Comparison of ENCODE assay signal across 8 mouse cellular contexts in genomic region chr5:25704702-25705566, GRCm38 (mm10). TPM values are rescaled to one million over a fixed set of nuclear protein-coding genes. Genes with fewer than 3 reads are reported as not detected.
A peak's percentile ranks its signal among the peaks of the same experiment; 100 is the strongest.
DNase-seq lines count a peak whose midpoint lies in the region; ATAC-seq and TF ChIP-seq lines count a peak whose summit lies in the region.

No protein-coding gene starts in this region.

- H3K27me3 ChIP-seq in C2C12 (ENCODE audit: control insufficient read depth, insufficient read depth, insufficient read length) = no peaks in the 10 kb centered on the region
- H3K27me3 ChIP-seq in erythroblast, embryonic 14.5 days (ENCODE audit: control insufficient read depth) = no peaks in the 10 kb centered on the region
- H3K27me3 ChIP-seq in liver, embryonic 12.5 days (replicated peaks) = no peaks in the 10 kb centered on the region
- no peaks in the 10 kb centered on the region for H3K27me3 ChIP-seq in stomach, postnatal 0 days (ENCODE audit: control insufficient read depth, insufficient read depth, low read length)

- intact Hi-C loops in gastrocnemius, adult 2 months (cut with DNase I) = loop anchor here (5.0 to 10.0 kb wide), 2 partner anchors 42 to 280 kb away; no protein-coding TSS in a partner anchor
- intact Hi-C loops in gastrocnemius, postnatal 14 days (cut with DNase I; ENCODE audit: low total_unique reads) = no loop called here

- H3ac ChIP-seq in C2C12 (ENCODE audit: control insufficient read depth, insufficient read length, low read depth) = peak overlapping the region; percentile 81

- WGBS in liver, embryonic 12.5 days (ENCODE audit: insufficient replicate concordance) = 18% methylated on average over 19 of the region's 19 CpGs
- WGBS in stomach, postnatal 0 days = 17% methylated on average over 19 of the region's 19 CpGs

- TF ChIP-seq EP300 in stomach, postnatal 0 days (optimal IDR thresholded peaks at IDR 0.05) = no peak

- H3K79me2 ChIP-seq in C2C12 (ENCODE audit: control insufficient read depth, insufficient read depth) = peaks cover 50% of the 10 kb centered on the region

- peak overlapping the region; percentile 86 for H3K9ac ChIP-seq in liver, embryonic 12.5 days
- H3K9ac ChIP-seq in stomach, postnatal 0 days (ENCODE audit: low read length) = peak overlapping the region; percentile 76

- H3K36me3 ChIP-seq in C2C12 (ENCODE audit: control insufficient read depth, insufficient read depth) = peaks cover 18% of the 10 kb centered on the region
- peaks cover 41% of the 10 kb centered on the region for H3K36me3 ChIP-seq in erythroblast, embryonic 14.5 days (ENCODE audit: control insufficient read depth)
- peaks cover 37% of the 10 kb centered on the region for H3K36me3 ChIP-seq in liver, embryonic 12.5 days
- no peaks in the 10 kb centered on the region for H3K36me3 ChIP-seq in stomach, postnatal 0 days (ENCODE audit: control insufficient read depth, insufficient read depth, low read length)

- H3K4me2 ChIP-seq in liver, embryonic 12.5 days = peak overlapping the region; percentile 81
- H3K4me2 ChIP-seq in stomach, postnatal 0 days (replicated peaks; ENCODE audit: low read depth) = peak overlapping the region; percentile 86

- TF ChIP-seq CTCF in gastrocnemius, adult 2 months (IDR thresholded peaks at IDR 0.05) = no peak
- TF ChIP-seq CTCF in C2C12 (IDR thresholded peaks at IDR 0.05; ENCODE audit: control insufficient read depth, insufficient read depth, insufficient read length) = no peak
- no peak for TF ChIP-seq CTCF in stomach, postnatal 0 days (IDR thresholded peaks at IDR 0.05; ENCODE audit: low read depth)

- H3K4me3 ChIP-seq in gastrocnemius, adult 2 months = peak overlapping the region; percentile 76
- peak overlapping the region; percentile 65 for H3K4me3 ChIP-seq in C2C12 (ENCODE audit: insufficient read depth, poor library complexity, severe bottlenecking)
- peak overlapping the region; percentile 88 for H3K4me3 ChIP-seq in erythroblast, embryonic 14.5 days (replicated peaks)
- H3K4me3 ChIP-seq in liver, embryonic 12.5 days = peak overlapping the region; percentile 86
- peak overlapping the region; percentile 82 for H3K4me3 ChIP-seq in stomach, postnatal 0 days (ENCODE audit: low read depth, low read length)

- H3K4me1 ChIP-seq in erythroblast, embryonic 14.5 days (ENCODE audit: control insufficient read depth) = peaks cover 26% of the 10 kb centered on the region
- peaks cover 20% of the 10 kb centered on the region for H3K4me1 ChIP-seq in liver, embryonic 12.5 days
- 0 out of 2 replicates have a peak, but pooled peaks cover 6% of the 10 kb centered on the region for H3K4me1 ChIP-seq in stomach, postnatal 0 days (replicated peaks; ENCODE audit: control insufficient read depth, insufficient read depth)

- H3K9me3 ChIP-seq in erythroblast, embryonic 14.5 days (ENCODE audit: control insufficient read depth, low read length) = no peaks in the 10 kb centered on the region
- H3K9me3 ChIP-seq in liver, embryonic 12.5 days (replicated peaks) = no peaks in the 10 kb centered on the region
- H3K9me3 ChIP-seq in stomach, postnatal 0 days (ENCODE audit: control insufficient read depth, low read length) = no peaks in the 10 kb centered on the region

- no peak for DNase-seq in gastrocnemius, adult 2 months
- no peak for DNase-seq in gastrocnemius, postnatal 14 days
- DNase-seq in stomach, postnatal 0 days (ENCODE audit: low spot score) = no peak
- no peak for DNase-seq in layer of hippocampus, adult 18-20 months (ENCODE audit: low spot score in 2 of 2)
- DNase-seq in layer of hippocampus, adult 8-10 months (ENCODE audit: low spot score in 2 of 2) = no peak

- peak; percentile 40; the same call in 1 of the 2 replicates for ATAC-seq in liver, embryonic 12.5 days
- peak; percentile 8; the same call in 1 of the 2 replicates for ATAC-seq in stomach, postnatal 0 days (ENCODE audit: low FRiP score, low TSS enrichment)

- H3K79me3 ChIP-seq in C2C12 (ENCODE audit: low read depth) = peaks cover 22% of the 10 kb centered on the region

- peak overlapping the region; percentile 84 for H3K27ac ChIP-seq in gastrocnemius, adult 2 months
- peak overlapping the region; percentile 83 for H3K27ac ChIP-seq in liver, embryonic 12.5 days
- H3K27ac ChIP-seq in stomach, postnatal 0 days (replicated peaks) = no peak overlapping the region

TF ChIP-seq in C2C12, 6 proteins besides CTCF, POLR2A, EP300 and RAD21:
- TF ChIP-seq MAX (IDR thresholded peaks at IDR 0.05) (no peak), CEBPB (IDR thresholded peaks at IDR 0.05; ENCODE audit: low read depth) (no peak), MYOG (IDR thresholded peaks at IDR 0.05; ENCODE audit: control insufficient read depth, extremely low read depth, insufficient read length) (no peak), MYOD1 (IDR thresholded peaks at IDR 0.05; ENCODE audit: control insufficient read depth, insufficient read length, low read depth) (no peak), USF1 (IDR thresholded peaks at IDR 0.05; ENCODE audit: low read depth) (no peak), FOSL1 (IDR thresholded peaks at IDR 0.05; ENCODE audit: insufficient read depth, low read length, poor library complexity, severe bottlenecking) (no peak)

RNA-seq across cellular contexts. Expression of gene Xrcc2, which starts 0.7 kb away (rescaled TPM):
- total RNA-seq in gastrocnemius, adult 2 months (2021) = 1 to 10 TPM; 4.0 to 4.4 TPM
- 1 to 10 TPM; 1.6 to 1.8 TPM for total RNA-seq in gastrocnemius, postnatal 14 days (2021)
- 7.2 TPM for polyA plus RNA-seq in C2C12 (2012; fragmentation: generic; extraction: Trizol)
- polyA plus RNA-seq in erythroblast, embryonic 14.5 days (2012) = 0.45 and 0.72 TPM in 2 replicates
- polyA plus RNA-seq in liver, embryonic 12.5 days (2016; fragmentation: Nextera tagmentation; extraction: Ambion mirVana) = 8.0 and 8.9 TPM in 2 replicates
- 2.1 and 2.3 TPM in 2 replicates for polyA plus RNA-seq in stomach, postnatal 0 days (2015; fragmentation: Nextera tagmentation; extraction: Ambion mirVana)
- 1 to 10 TPM; 6.0 to 6.2 TPM for total RNA-seq in layer of hippocampus, adult 18-20 months (2021)
- total RNA-seq in layer of hippocampus, adult 8-10 months (2022) = 1 to 10 TPM; 5.9 to 9.2 (median 7.8) TPM

RNA-seq across cellular contexts. Expression of gene Actr3b, which starts 54.9 kb away (rescaled TPM):
- total RNA-seq in gastrocnemius, adult 2 months (2021) = 10 to 100 TPM in 1 of 2 experiments, 1 to 10 TPM in 1; 5.1 to 21.3 TPM
- total RNA-seq in gastrocnemius, postnatal 14 days (2021) = 1 to 10 TPM; 1.1 to 1.5 TPM
- polyA plus RNA-seq in C2C12 (2012; fragmentation: generic; extraction: Trizol) = 0.66 TPM
- polyA plus RNA-seq in erythroblast, embryonic 14.5 days (2012) = not detected in 2 replicates
- polyA plus RNA-seq in liver, embryonic 12.5 days (2016; fragmentation: Nextera tagmentation; extraction: Ambion mirVana) = 0.91 and 1.0 TPM in 2 replicates
- polyA plus RNA-seq in stomach, postnatal 0 days (2015; fragmentation: Nextera tagmentation; extraction: Ambion mirVana) = 4.8 and 6.3 TPM in 2 replicates
- 100 to 1,000 TPM; 134 to 146 TPM for total RNA-seq in layer of hippocampus, adult 18-20 months (2021)
- total RNA-seq in layer of hippocampus, adult 8-10 months (2022) = 100 to 1,000 TPM; 132 to 138 (median 137) TPM

Comparison
In these comparisons a context has a peak if more than half of its experiments do, and no peak if none do; other contexts are left out.
1. RNA of gene Actr3b, which starts 54.9 kb away (total RNA-seq): 134 to 146 TPM in layer of hippocampus, adult 18-20 months and 132 to 138 TPM in layer of hippocampus, adult 8-10 months; 5.1 to 21.3 TPM in gastrocnemius, adult 2 months and 1.1 to 1.5 TPM in gastrocnemius, postnatal 14 days; every median in the first group is over 4 times any median in the second.
2. Peak in every context shown above with its lines, with median percentiles within 50 percentile points of each other: H3K4me3 ChIP-seq.